Mouse (Mus musculus) lung, postnatal 0 days (tissue): ENCODE measurements around the gene Iqcf4. TPM values are rescaled to one million over a fixed set of nuclear protein-coding genes. Genes with fewer than 3 reads are reported as not detected.
"Not testable (repeated sequence)": the region's sequence is repeated elsewhere in the genome, so short reads cannot be mapped to it uniquely, and the experiment has no call there.

Experiments used
- ATAC-seq: fragments of 200-750 bp; cut with Nextera tagmentation; 2 replicates; pipeline ENCODE4 v1.8.0; 2017; ENCODE audit warnings: moderate library complexity
- DNase-seq: peaks from one replicate; pipeline ENCODE4 v3.0.0-alpha.2; 2016; ENCODE audit warnings: low spot score
- H3K27ac ChIP-seq: fragments of 300-500 bp; sonication (generic); 2 replicates; pipeline ENCODE4 v1.5.1; 2014; ENCODE audit warnings: antibody characterized with exemption, mild to moderate bottlenecking, low read length, mixed read lengths
- H3K27me3 ChIP-seq: fragments of 300-500 bp; sonication (generic); replicated peaks from 2 replicates; pipeline ENCODE4 v1.6.1; 2014; ENCODE audit warnings: low read length, mixed read lengths; ENCODE audit not compliant: insufficient read depth
- H3K36me3 ChIP-seq: fragments of 300-500 bp; sonication (generic); 2 replicates; pipeline ENCODE4 v1.6.1; 2014; ENCODE audit warnings: low read length, mixed read lengths; ENCODE audit not compliant: insufficient read depth
- H3K4me1 ChIP-seq: fragments of 300-500 bp; sonication (generic); 2 replicates; pipeline ENCODE4 v1.6.1; 2014; ENCODE audit warnings: antibody characterized with exemption, low read depth, low read length, mixed read lengths; ENCODE audit not compliant: insufficient read depth
- H3K4me2 ChIP-seq: fragments of 300-500 bp; sonication (generic); replicated peaks from 2 replicates; pipeline ENCODE4 v1.6.1; 2014; ENCODE audit warnings: low read depth, mild to moderate bottlenecking, low read length, moderate library complexity, mixed read lengths
- H3K4me3 ChIP-seq: fragments of 300-500 bp; sonication (generic); 2 replicates; pipeline ENCODE4 v1.5.1; 2014; ENCODE audit warnings: low read depth, low read length
- H3K9ac ChIP-seq: fragments of 300-500 bp; sonication (generic); replicated peaks from 2 replicates; pipeline ENCODE4 v1.6.1; 2014; ENCODE audit warnings: low read depth, mild to moderate bottlenecking
- H3K9me3 ChIP-seq: fragments of 300-500 bp; sonication (generic); 2 replicates; pipeline ENCODE4 v1.6.1; 2016; ENCODE audit warnings: low read length, mixed read lengths
- CTCF ChIP-seq: IDR thresholded peaks from 2 replicates; pipeline ENCODE4 v1.5.1; 2016; ENCODE audit warnings: antibody characterized with exemption, mild to moderate bottlenecking
- EP300 ChIP-seq: IDR thresholded peaks from 2 replicates; pipeline ENCODE4 v1.6.1; 2016; ENCODE audit warnings: antibody characterized with exemption, mild to moderate bottlenecking, control low read depth
- WGBS: fragments of 180-500 bp; shearing (Covaris S2); extraction: QIAGEN DNeasy Blood & Tissue Kit; methylation state at CpG from one replicate; pipeline ENCODE4 v1.1.7; 2014; 5-methylcytosine and 5-hydroxymethylcytosine counted together
- polyA plus RNA-seq: library from polyadenylated mRNA; unstranded; fragments of >200 nt; fragmentation: Nextera tagmentation; extraction: Ambion mirVana; gene quantifications from 2 replicates; pipeline ENCODE4 v1.2.1, GENCODE M21; 2015

Gene Iqcf4
- polyA plus RNA-seq, 1 experiment from 2014 or later = not detected

DNA sequence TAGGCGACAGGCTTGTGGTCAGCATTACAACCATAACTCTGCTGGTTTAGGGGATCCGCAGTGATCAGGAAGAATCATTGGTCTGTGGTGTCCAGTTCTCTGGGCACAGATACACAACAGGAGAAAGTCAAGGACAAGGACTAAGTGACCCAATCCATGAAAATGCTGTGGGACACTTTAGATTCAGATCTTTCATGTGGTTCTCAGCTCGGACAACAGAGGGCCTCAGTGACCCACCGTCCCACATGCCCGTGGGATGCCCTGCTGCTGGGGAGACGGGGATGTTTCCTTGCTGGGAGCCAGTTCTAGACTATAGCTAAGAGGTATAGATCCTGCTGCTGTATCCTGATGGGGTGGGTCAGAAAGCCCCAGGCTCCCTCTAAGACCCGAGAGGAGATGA is 27.7 kb upstream of the Iqcf4 start:
- no peak overlapping the region for H3K4me3 ChIP-seq
- ATAC-seq (no peak), DNase-seq (no peak)
- no peaks in the 10 kb centered on the region for H3K9me3 ChIP-seq
- TF ChIP-seq EP300 (no peak), CTCF (peak; percentile 18; the same call in 1 of the 2 replicates)
- H3K9ac ChIP-seq = no peak overlapping the region
- H3K36me3 ChIP-seq = no peaks in the 10 kb centered on the region
- H3K4me2 ChIP-seq = no peak overlapping the region
- no peaks in the 10 kb centered on the region for H3K27me3 ChIP-seq
- H3K4me1 ChIP-seq = no peaks in the 10 kb centered on the region
- WGBS = 36% methylated on average over 7 of the region's 7 CpGs
- H3K27ac ChIP-seq = no peak overlapping the region

DNA sequence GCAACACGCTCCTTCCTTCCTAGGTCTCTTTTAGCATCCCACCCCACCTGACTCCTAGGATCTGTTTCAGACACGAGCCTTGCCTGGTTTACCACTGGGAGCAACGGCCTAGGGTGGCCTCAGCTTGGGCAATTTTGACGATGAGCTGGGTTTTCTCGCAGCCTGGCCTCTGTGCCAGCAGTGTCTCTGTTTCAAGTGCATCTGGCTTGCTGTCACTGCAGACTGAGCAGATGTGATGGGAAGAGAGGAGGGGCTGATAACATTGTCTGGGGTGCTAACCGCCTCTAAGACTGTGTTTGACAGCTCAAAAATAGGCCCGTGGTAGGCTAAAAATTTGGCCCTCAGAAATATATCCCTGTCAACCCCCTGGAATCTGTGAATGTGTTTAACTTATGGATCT is 25.0 kb upstream of the Iqcf4 start:
- Histone ChIP-seq H3K27me3 (no peaks in the 10 kb centered on the region), H3K9ac (no peak overlapping the region), H3K4me3 (no peak overlapping the region), H3K4me1 (no peaks in the 10 kb centered on the region), H3K27ac (no peak overlapping the region), H3K9me3 (no peaks in the 10 kb centered on the region), H3K36me3 (no peaks in the 10 kb centered on the region), H3K4me2 (no peak overlapping the region)
- TF ChIP-seq CTCF (no peak), EP300 (no peak)
- ATAC-seq (no peak), DNase-seq (no peak)
- 61% methylated on average over 7 of the region's 7 CpGs for whole genome bisulfite sequencing

DNA sequence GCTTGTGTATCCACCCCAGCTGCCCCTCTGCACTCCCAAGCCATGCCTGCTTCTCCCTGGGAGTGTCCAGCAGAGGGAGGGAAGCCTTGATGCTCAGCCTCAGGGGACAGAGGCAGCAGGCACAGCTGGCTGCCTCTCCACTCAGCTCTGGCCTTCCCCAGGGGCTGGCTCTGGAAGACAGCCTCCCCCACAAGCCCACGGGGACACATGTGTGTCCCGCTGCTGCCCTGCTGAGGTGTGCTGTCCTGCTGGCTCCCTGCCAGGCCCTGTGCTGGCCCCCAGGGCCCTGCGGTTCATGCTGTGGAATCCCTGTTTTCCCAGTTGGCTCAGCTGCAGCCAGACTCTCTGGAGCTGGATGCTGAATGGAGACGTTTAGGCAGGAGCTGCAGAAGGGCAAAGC is 24.6 kb upstream of the Iqcf4 start:
- not testable (repeated sequence) for H3K27me3 ChIP-seq, H3K9ac ChIP-seq, ATAC-seq, H3K9me3 ChIP-seq, H3K4me2 ChIP-seq, H3K27ac ChIP-seq, H3K36me3 ChIP-seq, H3K4me1 ChIP-seq, H3K4me3 ChIP-seq, DNase-seq
- 3% methylated on average over 4 of the region's 4 CpGs for WGBS

DNA sequence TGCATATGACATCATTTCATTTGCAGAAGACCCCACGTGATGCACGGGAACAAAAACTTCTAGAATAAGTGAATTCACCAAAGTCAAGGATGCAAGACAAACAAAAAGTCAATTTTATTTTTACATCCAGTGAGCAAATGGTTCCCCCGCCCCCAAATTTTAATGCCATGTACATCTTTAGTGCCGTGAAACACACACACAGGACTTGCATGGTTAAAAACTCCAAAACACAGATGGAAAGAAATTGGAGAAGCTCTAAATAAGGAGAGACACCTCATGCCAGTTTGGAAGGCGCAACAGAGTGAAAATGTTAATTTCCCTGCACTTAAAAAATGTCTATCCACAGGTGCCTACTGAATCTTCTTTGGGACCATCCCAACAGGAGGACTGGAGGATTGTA is 21.4 kb upstream of the Iqcf4 start:
- no peak for ATAC-seq
- Histone ChIP-seq H3K9me3 (no peaks in the 10 kb centered on the region), H3K4me1 (no peaks in the 10 kb centered on the region), H3K4me3 (no peak overlapping the region), H3K27ac (no peak overlapping the region), H3K27me3 (no peaks in the 10 kb centered on the region), H3K9ac (no peak overlapping the region), H3K36me3 (no peaks in the 10 kb centered on the region), H3K4me2 (no peak overlapping the region)
- TF ChIP-seq EP300 (no peak), CTCF (no peak)
- 90% methylated on average over 5 of the region's 5 CpGs for WGBS
- no peak for DNase-seq

DNA sequence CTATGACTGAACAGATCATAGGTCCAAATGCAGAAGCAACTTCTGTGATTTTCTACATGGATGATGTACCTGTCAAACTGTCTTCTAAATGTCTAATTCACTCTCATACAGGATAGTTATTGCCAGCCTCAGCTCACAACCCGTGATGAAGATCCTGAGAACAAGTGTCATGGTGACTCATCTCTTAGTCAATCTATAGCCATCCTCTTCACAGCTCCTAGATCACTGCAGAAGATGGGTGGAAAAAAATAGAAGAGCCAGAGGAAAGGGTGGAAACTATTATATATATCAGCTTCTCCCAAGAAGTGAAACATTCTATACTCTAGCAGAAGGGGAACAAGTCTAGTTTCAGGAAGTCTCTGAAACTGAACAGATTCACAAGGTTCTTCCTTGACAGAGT is 11.8 kb upstream of the Iqcf4 start:
- 70% methylated on average over 1 of the region's 1 CpGs for WGBS
- H3K4me3 ChIP-seq = no peak overlapping the region
- H3K27me3 ChIP-seq = no peaks in the 10 kb centered on the region
- no peaks in the 10 kb centered on the region for H3K9me3 ChIP-seq
- H3K4me1 ChIP-seq = no peaks in the 10 kb centered on the region
- TF ChIP-seq EP300 = no peak
- TF ChIP-seq CTCF = no peak
- H3K36me3 ChIP-seq = no peaks in the 10 kb centered on the region
- no peak overlapping the region for H3K4me2 ChIP-seq
- DNase-seq (no peak), ATAC-seq (no peak)
- no peak overlapping the region for H3K27ac ChIP-seq
- H3K9ac ChIP-seq = no peak overlapping the region

DNA sequence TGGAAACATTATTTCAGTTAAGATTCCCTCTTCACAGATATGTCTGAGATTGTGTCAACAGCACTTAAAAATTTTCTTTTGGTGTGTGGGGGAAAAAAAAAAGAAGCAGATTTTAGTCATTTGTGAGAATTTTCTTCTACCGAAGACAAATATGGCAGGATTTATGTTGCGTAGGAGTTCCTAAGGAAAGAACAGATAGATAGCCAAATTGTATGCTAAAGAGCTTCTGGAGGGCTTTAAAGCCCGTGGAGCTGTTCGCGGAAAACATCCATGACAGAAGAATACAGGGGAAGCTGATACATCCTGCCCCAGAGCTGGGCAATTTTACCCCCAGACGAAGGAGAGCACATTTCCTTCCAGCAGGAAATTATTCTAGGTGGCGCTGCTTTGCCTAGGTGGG is 9.2 kb upstream of the Iqcf4 start:
- 81% methylated on average over 7 of the region's 7 CpGs for WGBS
- no peaks in the 10 kb centered on the region for H3K36me3 ChIP-seq
- no peak for ATAC-seq
- no peak overlapping the region for H3K4me2 ChIP-seq
- H3K9ac ChIP-seq = no peak overlapping the region
- no peak for TF ChIP-seq EP300
- no peak for TF ChIP-seq CTCF
- H3K4me3 ChIP-seq = no peak overlapping the region
- H3K9me3 ChIP-seq = no peaks in the 10 kb centered on the region
- no peak overlapping the region for H3K27ac ChIP-seq
- no peaks in the 10 kb centered on the region for H3K4me1 ChIP-seq
- no peak for DNase-seq
- H3K27me3 ChIP-seq = no peaks in the 10 kb centered on the region

DNA sequence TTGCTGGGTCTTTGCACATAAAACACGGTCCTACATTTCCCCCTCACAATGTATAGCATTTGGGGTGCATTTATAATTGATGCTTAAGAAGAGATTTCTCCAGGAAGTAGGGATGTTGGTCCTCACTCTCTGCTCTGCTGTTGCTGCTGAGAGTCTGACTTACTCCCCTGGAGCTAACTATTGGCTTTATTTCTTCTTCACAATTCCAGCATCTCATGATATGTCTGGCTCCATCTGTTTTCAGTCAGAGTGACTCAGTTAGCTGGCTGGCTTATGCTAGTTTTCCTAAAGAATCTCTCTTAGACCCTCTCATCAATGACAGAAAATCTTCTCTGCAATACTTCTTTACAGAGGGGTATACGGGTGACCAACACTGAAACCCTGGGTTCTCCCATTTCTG is 5.3 kb upstream of the Iqcf4 start:
- no peak for ATAC-seq
- Histone ChIP-seq H3K4me2 (no peak overlapping the region), H3K9me3 (no peaks in the 10 kb centered on the region), H3K4me1 (no peaks in the 10 kb centered on the region), H3K27me3 (no peaks in the 10 kb centered on the region), H3K9ac (no peak overlapping the region), H3K36me3 (no peaks in the 10 kb centered on the region), H3K27ac (no peak overlapping the region), H3K4me3 (no peak overlapping the region)
- no peak for DNase-seq
- WGBS = 76% methylated on average over 2 of the region's 2 CpGs
- no peak for TF ChIP-seq EP300
- no peak for TF ChIP-seq CTCF
